Mouse (Mus musculus) embryonic stem cell, embryonic (primary cell): ENCODE results near the gene Fndc7.

Experiments
- CTCF ChIA-PET, 4 experiments: fragments of 300-600 bp in 2 of 4; fragments of 350-600 bp in 2 of 4; sonication (Branson Sonifier 250); formaldehyde crosslinking; loops; one replicate each; lab custom pipeline; 2022; ENCODE audit warnings: inconsistent platforms in 2 of 4; lab: Charles Lee
- POLR2A ChIA-PET, 4 experiments: fragments of 300-600 bp in 2 of 4; fragments of 350-600 bp in 2 of 4; sonication (Branson Sonifier 250); formaldehyde crosslinking; loops; one replicate each; lab custom pipeline; 2022; ENCODE audit warnings: antibody characterized with exemption in 4 of 4, inconsistent platforms in 1 of 4; lab: Charles Lee

Fndc7 gene

GRCm38 (mm10) chr3:108902038-108902437, 12.2 kb upstream of the Fndc7 start:
- ChIA-PET POLR2A (interaction anchor here in 1 of 4 experiments (1.0 to 2.1 kb wide), 2 partner anchors 10 to 20 kb away, joined by 4 to 12 read pairs; partner anchors contain the start of gene Prpf38b), CTCF (no interaction called here)

GRCm38 (mm10) chr3:108900681-108901080, 10.9 kb upstream of the Fndc7 start:
- POLR2A ChIA-PET, result interaction anchor here in 1 of 4 experiments (0.7 kb wide), 1 partner anchor 21 kb away, joined by 3 read pairs; no protein-coding TSS in a partner anchor
- CTCF ChIA-PET, result no interaction called here

GRCm38 (mm10) chr3:108900147-108900546, 10.3 kb upstream of the Fndc7 start:
- POLR2A ChIA-PET, result no interaction called here
- CTCF ChIA-PET, result no interaction called here

GRCm38 (mm10) chr3:108898640-108899039, 8.8 kb upstream of the Fndc7 start:
- ChIA-PET POLR2A (interaction anchor here (0.9 to 2.1 kb wide), 10 partner anchors 11 to 46 kb away, joined by 3 to 11 read pairs (median 4); partner anchors contain the start of gene Prpf38b (in 1 of the 4)), CTCF (interaction anchor here in 1 of 4 experiments (0.7 kb wide), 1 partner anchor 31 kb away, joined by 3 read pairs; no protein-coding TSS in a partner anchor)

GRCm38 (mm10) chr3:108892914-108893313, 3.1 kb upstream of the Fndc7 start:
- POLR2A ChIA-PET, result interaction anchor here in 1 of 4 experiments (1.1 kb wide), 1 partner anchor 13 kb away, joined by 3 read pairs; no protein-coding TSS in a partner anchor
- CTCF ChIA-PET, result no interaction called here

- POLR2A ChIA-PET, result no interaction called here
Measured at GRCm38 (mm10) chr3:108892080-108892479, 2.3 kb upstream of the Fndc7 start.

GRCm38 (mm10) chr3:108887618-108887975, 2.2 kb downstream of the Fndc7 start:
- POLR2A ChIA-PET, result interaction anchor here in 1 of 4 experiments (1.1 kb wide), 1 partner anchor 11 kb away, joined by 3 read pairs; no protein-coding TSS in a partner anchor
- CTCF ChIA-PET, result no interaction called here

More at GRCm38 (mm10) chr3:108892080-108892479, 2.3 kb upstream of the Fndc7 start:
- CTCF ChIA-PET, result no interaction called here

GRCm38 (mm10) chr3:108886934-108887617, 2.7 kb downstream of the Fndc7 start:
- CTCF ChIA-PET, result interaction anchor here in 2 of 4 experiments (0.6 to 0.7 kb wide), 2 partner anchors 176 to 1012 kb away, joined by 3 read pairs; no protein-coding TSS in a partner anchor
- POLR2A ChIA-PET, result interaction anchor here in 2 of 4 experiments (0.9 to 3.2 kb wide), 4 partner anchors 9 to 25 kb away, joined by 3 to 18 read pairs (median 4); partner anchors contain the start of gene Prpf38b (in 2 of the 2)

GRCm38 (mm10) chr3:108885686-108886530, 3.9 kb downstream of the Fndc7 start:
- POLR2A ChIA-PET, result interaction anchor here in 3 of 4 experiments (0.7 to 3.2 kb wide), 7 partner anchors 8 to 174 kb away, joined by 3 to 18 read pairs (median 4); partner anchors contain the start of gene Prpf38b (in 2 of the 3)
- CTCF ChIA-PET, result interaction anchor here in 3 of 4 experiments (0.5 to 0.7 kb wide), 3 partner anchors 99 to 1020 kb away, joined by 3 to 5 read pairs (median 4); no protein-coding TSS in a partner anchor

- ChIA-PET CTCF (no interaction called here), POLR2A (interaction anchor here (0.7 to 3.2 kb wide), 8 partner anchors 13 to 28 kb away, joined by 3 to 18 read pairs (median 4); partner anchors contain the start of gene Prpf38b (in 2 of the 4))
Measured at GRCm38 (mm10) chr3:108884706-108885289, 5.0 kb downstream of the Fndc7 start.

- POLR2A ChIA-PET, result interaction anchor here in 2 of 4 experiments (0.5 to 2.2 kb wide), 4 partner anchors 14 to 29 kb away, joined by 3 to 6 read pairs (median 3); partner anchors contain the start of gene Prpf38b (in 1 of the 2)
- CTCF ChIA-PET, result no interaction called here
Measured at GRCm38 (mm10) chr3:108883067-108883466, 6.7 kb downstream of the Fndc7 start.

- ChIA-PET POLR2A (interaction anchor here in 3 of 4 experiments (0.6 to 4.0 kb wide), 12 partner anchors 16 to 597 kb away, joined by 3 to 22 read pairs (median 4); partner anchors contain the start of genes Prpf38b (in 2 of the 3) and Stxbp3 (in 1 of the 3)), CTCF (interaction anchor here in 2 of 4 experiments (0.7 to 2.2 kb wide), 4 partner anchors 41 to 170 kb away, joined by 3 to 9 read pairs (median 4); partner anchors contain the start of gene Stxbp3 (in 1 of the 2))
Measured at GRCm38 (mm10) chr3:108881873-108882272, 7.9 kb downstream of the Fndc7 start.

GRCm38 (mm10) chr3:108880544-108881507, 9.0 kb downstream of the Fndc7 start:
- ChIA-PET CTCF (interaction anchor here in 3 of 4 experiments (0.6 to 2.2 kb wide), 8 partner anchors 13 to 159 kb away, joined by 3 to 6 read pairs (median 4); partner anchors contain the start of genes Stxbp3 (in 2 of the 3) and Gpsm2 (in 1 of the 3)), POLR2A (interaction anchor here (0.6 to 4.0 kb wide), 21 partner anchors 9 to 228 kb away, joined by 3 to 22 read pairs (median 3); partner anchors contain the start of genes Prpf38b (in 3 of the 4), Fndc7 (in 1 of the 4) and Stxbp3 (in 1 of the 4))

GRCm38 (mm10) chr3:108879836-108880435, 9.9 kb downstream of the Fndc7 start:
- ChIA-PET CTCF (interaction anchor here in 3 of 4 experiments (0.9 to 2.2 kb wide), 5 partner anchors 14 to 147 kb away, joined by 3 to 6 read pairs (median 4); partner anchors contain the start of gene Stxbp3 (in 2 of the 3)), POLR2A (interaction anchor here in 3 of 4 experiments (0.5 to 4.0 kb wide), 14 partner anchors 16 to 496 kb away, joined by 3 to 22 read pairs (median 3); partner anchors contain the start of genes Prpf38b (in 2 of the 3), Clcc1 (in 1 of the 3) and Psrc1 (in 1 of the 3))

- ChIA-PET CTCF (interaction anchor here in 2 of 4 experiments (0.9 to 1.2 kb wide), 2 partner anchors 14 to 22 kb away, joined by 3 to 4 read pairs; no protein-coding TSS in a partner anchor), POLR2A (interaction anchor here in 2 of 4 experiments (0.5 to 4.0 kb wide), 8 partner anchors 16 to 495 kb away, joined by 3 to 22 read pairs (median 3); partner anchors contain the start of genes Prpf38b (in 2 of the 2), Clcc1 (in 1 of the 2) and Psrc1 (in 1 of the 2))
Measured at GRCm38 (mm10) chr3:108879129-108879528, 10.7 kb downstream of the Fndc7 start.
